Mouse (Mus musculus) monocyte, adult 59 days (primary cell): ENCODE measurements around the gene Fbxl15. TPM values are rescaled to one million over a fixed set of nuclear protein-coding genes. Genes with fewer than 3 reads are reported as not detected.

ENCODE experiments used
- total RNA-seq, 2 experiments: library from RNA; stranded (reverse); gene quantifications; one replicate each; pipeline ENCODE4 v1.2.4; 2023

Fbxl15 gene
- total RNA-seq: 1 to 10 TPM; 8.6 to 9.7 TPM

GRCm38 (mm10) chr19:46328081-46329030 lies at the start of gene Fbxl15:
TSS of gene Fbxl15 (plus strand) at chr19:46328184.

GRCm38 (mm10) chr19:46304216-46304841 lies 23.7 kb upstream of the Fbxl15 start, which contains the start of gene Nfkb2:
TSS of gene Nfkb2 (plus strand) at chr19:46304320.

GRCm38 (mm10) chr19:46326756-46327305 lies 1.2 kb upstream of the Fbxl15 start, which contains the start of gene Psd:
TSS of gene Psd (minus strand) at chr19:46327156.

GRCm38 (mm10) chr19:46338331-46338936 lies 10.4 kb downstream of the Fbxl15 start, which contains the start of gene Cuedc2:
TSS of gene Cuedc2 (minus strand) at chr19:46338702.

GRCm38 (mm10) chr19:46350168-46350932 lies 22.4 kb downstream of the Fbxl15 start, which contains the start of gene 2310034G01Rik:
TSS of gene 2310034G01Rik (minus strand) at chr19:46350302.

Other genes starting within 250 kb of the Fbxl15 start
- not detected for gene Elovl3, start 196.3 kb upstream of the Fbxl15 start, total RNA-seq
- gene Pitx3, start 179.9 kb upstream of the Fbxl15 start, total RNA-seq: not detected
- 10 to 100 TPM; 72.3 to 76.8 TPM for gene Gbf1, start 175.7 kb upstream of the Fbxl15 start, total RNA-seq
- 100 to 1,000 TPM; 174 to 199 TPM for gene Nfkb2, start 23.9 kb upstream of the Fbxl15 start, total RNA-seq
- under 1 TPM in 1 of 2 experiments, not detected in 1; 0.31 TPM for gene Psd, start 1.0 kb upstream of the Fbxl15 start, total RNA-seq
- 10 to 100 TPM; 76.8 to 92.1 TPM for gene Cuedc2, start 10.5 kb downstream of the Fbxl15 start, total RNA-seq
- 10 to 100 TPM; 15.3 to 15.5 TPM for gene Mfsd13a, start 12.9 kb downstream of the Fbxl15 start, total RNA-seq
- gene 2310034G01Rik, start 22.1 kb downstream of the Fbxl15 start, total RNA-seq: under 1 TPM in 1 of 2 experiments, not detected in 1; 0.39 TPM
- 100 to 1,000 TPM; 112 to 114 TPM for gene Actr1a, start 67.6 kb downstream of the Fbxl15 start, total RNA-seq
- gene Sufu, start 68.7 kb downstream of the Fbxl15 start, total RNA-seq: 10 to 100 TPM; 19.4 to 20.2 TPM
- 100 to 1,000 TPM; 102 to 122 TPM for gene Trim8, start 173.5 kb downstream of the Fbxl15 start, total RNA-seq
- 10 to 100 TPM; 14.3 to 17.5 TPM for gene Arl3, start 245.0 kb downstream of the Fbxl15 start, total RNA-seq
- 10 to 100 TPM; 15.4 to 20.3 TPM for gene Sfxn2, start 245.2 kb downstream of the Fbxl15 start, total RNA-seq